Mouse (Mus musculus) G1E (cell line): ENCODE results near the gene Slc35g2. TPM values are rescaled to one million over a fixed set of nuclear protein-coding genes. Genes with fewer than 3 reads are reported as not detected.

Experiments
- ATAC-seq: 2 replicates; pipeline ENCODE4 v1.8.0; 2016; ENCODE audit warnings: mild to moderate bottlenecking; ENCODE audit not compliant: insufficient number of reproducible peaks, poor library complexity, low FRiP score, severe bottlenecking; ENCODE audit errors: extremely low read depth
- DNase-seq: peaks from one replicate; pipeline ENCODE4 v3.0.0; 2012; ENCODE audit warnings: low spot score
- H3K27me3 ChIP-seq: 2 replicates; pipeline ENCODE4 v1.6.1; 2012; ENCODE audit warnings: mild to moderate bottlenecking, low read length, inconsistent platforms; ENCODE audit not compliant: insufficient read depth
- H3K36me3 ChIP-seq: replicated peaks from 2 replicates; pipeline ENCODE3; 2012; ENCODE audit warnings: mild to moderate bottlenecking, inconsistent platforms
- H3K4me1 ChIP-seq: 2 replicates; pipeline ENCODE4 v1.6.1; 2012; ENCODE audit warnings: low read depth, low read length, inconsistent platforms, mixed read lengths; ENCODE audit not compliant: insufficient read depth
- H3K4me3 ChIP-seq: 2 replicates; pipeline ENCODE4 v1.5.1; 2012; ENCODE audit warnings: low read depth, mild to moderate bottlenecking, inconsistent platforms, low read length, moderate library complexity, mixed read lengths
- H3K9me3 ChIP-seq: replicated peaks from 2 replicates; pipeline ENCODE4 v1.6.1; 2012; ENCODE audit warnings: inconsistent platforms
- CTCF ChIP-seq: IDR thresholded peaks from 2 replicates; pipeline ENCODE4 v1.5.1; 2012; ENCODE audit warnings: low read depth, low read length, inconsistent platforms, mixed read lengths
- GATA1 ChIP-seq: IDR thresholded peaks from 2 replicates; pipeline ENCODE4 v1.6.1; 2012; ENCODE audit warnings: borderline replicate concordance, low read length, inconsistent platforms, mixed read lengths
- GATA2 ChIP-seq: IDR thresholded peaks from 2 replicates; pipeline ENCODE4 v1.6.1; 2012; ENCODE audit warnings: low read depth, low read length, inconsistent platforms, borderline replicate concordance
- POLR2AphosphoS5 ChIP-seq: IDR thresholded peaks from 2 replicates; pipeline ENCODE4 v1.6.1; 2012; ENCODE audit warnings: low read depth, low read length, inconsistent platforms; ENCODE audit not compliant: insufficient replicate concordance
- TAL1 ChIP-seq: conservative IDR thresholded peaks from 2 replicates; pipeline ENCODE4 v1.6.1; 2012; ENCODE audit warnings: low read depth, low read length, inconsistent platforms, mixed read lengths
- polyA plus RNA-seq: library from polyadenylated mRNA; stranded (reverse); fragments of >175 nt; gene quantifications from 2 replicates; pipeline ENCODE4 v1.2.3, GENCODE M21; 2012
- total RNA-seq, 2 experiments: library from RNA; stranded (forward) in 1 of 2; stranded (reverse) in 1 of 2; fragments of 200-1000 nt in 1 of 2; fragments of >200 nt in 1 of 2; fragmentation: Nextera tagmentation in 1 of 2; gene quantifications; 2 replicates each; pipeline ENCODE4 v1.2.3; 2014 to 2017

Gene Slc35g2
- total and polyA plus RNA-seq, 3 experiments, result 0.05 TPM; not detected in 2

DNA sequence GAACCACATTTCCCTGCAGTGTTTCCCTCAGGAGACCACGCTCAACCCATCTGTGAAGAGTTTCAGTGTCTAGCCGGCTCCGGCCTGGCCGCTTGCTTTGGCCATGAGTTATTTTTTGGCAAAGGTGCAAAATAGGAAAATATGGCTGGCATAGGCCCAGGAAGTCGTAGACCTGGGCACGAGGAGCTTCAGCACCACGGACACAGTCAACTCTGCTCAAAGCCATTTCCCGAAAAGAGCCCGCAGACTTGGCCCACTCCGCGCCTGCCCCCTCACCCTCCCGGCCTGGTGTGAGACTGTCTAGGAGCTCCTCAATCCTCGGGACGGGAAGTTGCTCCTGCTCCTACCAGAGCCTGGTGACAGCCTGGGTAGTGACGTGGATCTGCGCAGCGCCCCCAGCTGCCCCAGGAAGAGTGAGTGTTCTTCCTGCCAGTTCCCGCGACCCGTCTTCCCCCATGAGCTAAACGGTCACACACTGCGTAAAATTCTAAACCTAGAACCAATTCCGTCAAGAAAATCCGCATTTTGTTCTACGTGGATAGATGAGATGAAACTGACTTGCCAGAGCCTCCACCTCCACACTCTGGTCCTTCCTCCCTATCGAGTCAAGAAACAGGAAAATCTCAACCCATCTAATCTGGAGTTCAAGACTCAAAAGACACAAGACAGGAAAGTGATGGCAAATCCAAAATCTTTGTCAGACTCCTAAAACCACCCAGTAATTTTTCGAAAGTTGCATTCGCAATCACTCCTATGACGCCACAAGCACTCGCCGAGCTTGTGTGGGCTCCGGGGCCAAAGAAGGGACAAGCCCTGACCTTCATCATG, 878 bp downstream of the Slc35g2 start:
- Histone ChIP-seq H3K4me3 (no peak overlapping the region), H3K27me3 (peaks cover 10% of the 10 kb centered on the region), H3K4me1 (no peaks in the 10 kb centered on the region), H3K36me3 (no peaks in the 10 kb centered on the region), H3K9me3 (peaks cover 7% of the 10 kb centered on the region)
- DNase-seq (no peak), ATAC-seq (no peak)
- TF ChIP-seq GATA1 (no peak), CTCF (no peak), TAL1 (no peak), GATA2 (no peak), POLR2AphosphoS5 (no peak)

DNA sequence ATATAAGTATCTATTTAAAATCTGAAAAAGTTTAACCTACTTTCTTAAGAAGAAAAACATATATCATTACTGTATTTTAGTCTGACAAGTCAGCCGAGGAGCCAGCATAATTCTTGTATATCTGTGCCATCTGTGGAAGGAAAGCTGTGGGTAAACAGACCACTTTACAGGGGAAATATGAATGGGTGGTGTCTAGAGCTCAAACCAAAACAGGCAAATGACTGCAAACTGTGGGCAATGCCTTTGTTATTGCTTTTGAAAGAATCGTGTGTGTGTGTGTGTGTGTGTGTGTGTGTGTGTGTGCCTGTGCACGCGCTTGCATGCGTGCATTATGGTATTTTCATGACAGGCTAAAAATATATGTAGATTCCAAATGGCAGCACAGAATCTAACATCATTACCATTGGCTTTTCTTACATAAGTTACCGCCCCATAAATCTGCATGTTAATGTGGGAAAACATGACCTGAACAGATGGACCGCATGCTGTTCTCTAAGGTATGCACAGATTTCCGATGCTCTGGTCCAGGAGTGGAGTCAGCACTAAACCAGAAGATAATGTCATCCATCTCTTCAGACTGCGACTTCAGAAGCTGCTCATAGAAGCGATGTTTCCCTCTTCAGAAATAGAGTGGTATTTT, 10.5 kb downstream of the Slc35g2 start:
- H3K4me3 ChIP-seq, result no peak overlapping the region
- TF ChIP-seq GATA2, result no peak
- no peak for TF ChIP-seq GATA1
- no peak for TF ChIP-seq CTCF
- TF ChIP-seq TAL1, result no peak
- no peak for TF ChIP-seq POLR2AphosphoS5

DNA sequence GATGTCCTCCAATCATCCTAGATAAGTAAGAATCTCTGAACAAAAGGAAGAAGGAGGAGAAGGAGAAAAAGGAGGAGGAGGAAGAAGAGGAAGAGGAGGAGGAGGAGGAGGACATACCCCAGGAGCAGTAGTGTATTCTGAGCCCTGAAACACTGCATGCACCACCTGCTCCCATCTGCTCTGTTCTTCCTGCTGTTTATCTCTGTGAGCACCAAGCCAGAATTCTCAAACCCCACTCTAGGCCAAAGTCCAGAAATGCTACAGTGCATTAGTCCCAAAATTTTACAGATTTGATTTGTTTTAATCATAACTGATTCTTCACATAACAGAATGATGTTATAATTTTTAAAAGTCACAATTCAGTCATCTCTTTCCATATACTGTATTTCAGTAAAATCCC, 11.9 kb downstream of the Slc35g2 start:
- DNase-seq (no peak), ATAC-seq (no peak)
- Histone ChIP-seq H3K4me1 (no peaks in the 10 kb centered on the region), H3K36me3 (no peaks in the 10 kb centered on the region), H3K4me3 (no peak overlapping the region), H3K9me3 (no peaks in the 10 kb centered on the region), H3K27me3 (no peaks in the 10 kb centered on the region; the same call in 1 of the 2 replicates)
- TF ChIP-seq GATA1 (no peak), TAL1 (no peak), POLR2AphosphoS5 (no peak), GATA2 (no peak), CTCF (no peak)

More for the DNA sequence above, 10.5 kb downstream of the Slc35g2 start:
- ATAC-seq (no peak), DNase-seq (no peak)
- Histone ChIP-seq H3K4me1 (no peaks in the 10 kb centered on the region), H3K36me3 (no peaks in the 10 kb centered on the region), H3K27me3 (no peaks in the 10 kb centered on the region; the same call in 1 of the 2 replicates), H3K9me3 (no peaks in the 10 kb centered on the region)

DNA sequence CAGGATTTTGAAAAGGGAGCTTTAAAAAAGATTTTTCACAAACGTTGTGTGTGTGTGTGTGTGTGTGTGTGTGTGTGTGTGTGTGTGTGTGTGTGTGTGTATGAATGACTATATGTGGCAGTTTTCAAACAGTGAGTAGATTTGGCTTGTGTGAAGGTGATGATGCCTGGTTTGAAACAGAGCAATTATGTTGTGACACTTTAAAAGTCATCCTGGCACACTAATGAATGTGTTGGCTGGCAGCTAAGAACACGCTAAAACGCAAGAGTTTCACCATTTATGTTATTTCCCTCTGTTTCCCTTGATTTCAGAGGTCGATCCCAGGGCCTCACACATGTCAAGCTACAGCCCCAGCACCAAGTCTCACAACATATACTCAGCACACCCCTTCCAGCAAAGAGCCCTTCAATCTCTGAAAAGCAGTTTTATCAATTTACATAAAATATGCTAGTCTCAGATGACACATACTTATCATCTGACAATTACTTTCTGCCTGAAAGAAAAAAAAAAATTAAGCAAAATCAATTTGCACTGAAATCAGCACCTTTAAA, 12.8 kb downstream of the Slc35g2 start:
- ATAC-seq (no peak), DNase-seq (no peak)
- H3K9me3 ChIP-seq, result no peaks in the 10 kb centered on the region
- no peaks in the 10 kb centered on the region; the same call in 1 of the 2 replicates for H3K27me3 ChIP-seq
- H3K4me1 ChIP-seq, result no peaks in the 10 kb centered on the region
- H3K4me3 ChIP-seq, result no peak overlapping the region
- no peaks in the 10 kb centered on the region for H3K36me3 ChIP-seq
- TF ChIP-seq POLR2AphosphoS5 (no peak), GATA1 (no peak), TAL1 (no peak)

DNA sequence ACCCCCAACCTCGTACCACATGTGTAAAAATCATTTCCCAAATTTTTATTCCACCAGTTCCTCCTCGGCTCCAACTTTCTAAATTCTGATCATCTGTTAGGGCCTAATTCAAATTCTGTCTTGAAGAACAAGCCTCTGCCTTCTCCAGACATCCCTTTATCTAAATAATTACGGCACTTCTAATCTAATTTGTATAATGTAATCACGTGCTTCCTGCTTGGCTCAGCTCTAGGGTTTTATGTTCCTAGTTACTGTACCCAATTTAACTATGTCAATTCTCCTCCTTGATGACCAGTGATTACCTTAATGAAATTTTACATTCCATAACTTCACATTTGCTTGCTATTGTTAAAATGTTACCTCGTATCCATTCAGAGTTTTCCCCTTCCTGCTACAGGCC, 15.2 kb downstream of the Slc35g2 start:
- H3K4me3 ChIP-seq, result no peak overlapping the region
- H3K9me3 ChIP-seq, result no peaks in the 10 kb centered on the region
- no peaks in the 10 kb centered on the region for H3K27me3 ChIP-seq
- no peaks in the 10 kb centered on the region for H3K36me3 ChIP-seq
- no peak for DNase-seq
- no peak for TF ChIP-seq TAL1
- no peak for TF ChIP-seq POLR2AphosphoS5
- no peak for TF ChIP-seq GATA2
- TF ChIP-seq CTCF, result no peak
- TF ChIP-seq GATA1, result no peak
- no peaks in the 10 kb centered on the region for H3K4me1 ChIP-seq
- ATAC-seq, result no peak

DNA sequence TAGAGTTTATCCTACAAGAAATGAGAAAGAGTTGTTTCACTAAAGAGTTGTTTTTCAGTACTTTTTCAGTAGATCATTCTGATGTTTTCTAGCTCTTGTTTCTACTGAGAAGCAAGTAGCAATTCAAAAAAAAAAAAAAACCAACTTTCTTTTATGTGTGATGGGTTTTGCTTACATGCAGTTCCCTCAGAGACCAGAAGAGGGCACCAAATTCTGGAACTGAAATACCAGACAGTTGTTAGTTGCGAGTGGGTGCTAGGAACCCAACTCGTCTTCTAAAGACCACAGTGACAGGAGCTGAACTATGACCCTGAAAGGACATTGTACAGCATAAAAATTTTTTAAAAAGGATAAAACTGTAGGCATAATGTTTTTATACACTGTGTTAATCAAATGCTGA, 22.6 kb downstream of the Slc35g2 start:
- Histone ChIP-seq H3K4me1 (peaks cover 23% of the 10 kb centered on the region), H3K4me3 (no peak overlapping the region), H3K9me3 (peaks cover 9% of the 10 kb centered on the region), H3K27me3 (no peaks in the 10 kb centered on the region), H3K36me3 (peaks cover 7% of the 10 kb centered on the region)
- no peak for TF ChIP-seq POLR2AphosphoS5
- TF ChIP-seq GATA1, result no peak
- peak; percentile 22; the same call in 1 of the 2 replicates for TF ChIP-seq CTCF
- TF ChIP-seq TAL1, result no peak
- DNase-seq (no peak), ATAC-seq (no peak)

DNA sequence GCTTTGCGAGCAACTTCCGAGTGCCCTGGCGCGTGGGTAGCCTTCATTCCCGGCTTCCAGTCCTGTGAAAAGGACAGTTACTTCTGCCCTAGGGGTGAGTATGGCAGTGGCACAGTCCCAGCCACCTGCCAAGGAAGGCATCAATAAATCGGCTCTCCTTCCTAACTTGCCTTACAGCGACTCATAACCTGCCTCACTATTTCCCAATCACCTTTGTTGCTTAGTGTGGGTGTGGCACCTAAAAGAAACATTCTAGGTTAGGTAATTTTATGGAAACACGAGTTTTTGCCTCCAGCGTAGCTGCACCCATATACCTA, 24.3 kb downstream of the Slc35g2 start:
- no peak for DNase-seq
- H3K9me3 ChIP-seq, result peaks cover 9% of the 10 kb centered on the region
- no peaks in the 10 kb centered on the region for H3K27me3 ChIP-seq
- H3K36me3 ChIP-seq, result peaks cover 8% of the 10 kb centered on the region
- TF ChIP-seq CTCF (no peak), GATA1 (no peak), GATA2 (no peak), POLR2AphosphoS5 (no peak), TAL1 (no peak)
- H3K4me3 ChIP-seq, result peak overlapping the region; percentile 95
- ATAC-seq, result no peak
- peaks cover 26% of the 10 kb centered on the region for H3K4me1 ChIP-seq
